Mouse (Mus musculus) CD4-positive, CD25-positive, alpha-beta regulatory T cell, adult 9 weeks (primary cell): ENCODE measurements around the gene Slc47a2. TPM values are rescaled to one million over a fixed set of nuclear protein-coding genes. Genes with fewer than 3 reads are reported as not detected.

Experiments used
- polyA plus RNA-seq: library from polyadenylated mRNA; unstranded; fragments of 100-300 nt; shearing (Covaris generic); gene quantifications from one replicate; pipeline ENCODE4 v1.2.1, GENCODE M21; 2017

The Slc47a2 gene
- not detected for polyA plus RNA-seq

GRCm38 (mm10) chr11:61342505-61343420 lies at the start of gene Slc47a2:
Gene Slc47a2 (minus strand): TSS chr11:61342860.

GRCm38 (mm10) chr11:61377881-61378613 lies 35.4 kb upstream of the Slc47a2 start, which contains the start of gene Slc47a1:
Gene Slc47a1 (minus strand): TSS chr11:61378345.

GRCm38 (mm10) chr11:61266551-61267533 lies 75.8 kb downstream of the Slc47a2 start, which contains the start of gene Aldh3a2:
Gene Aldh3a2 (minus strand): TSS chr11:61267464.

Other genes starting within 250 kb of the Slc47a2 start
- 65.3 TPM for gene Tnfrsf13b, start 216.1 kb downstream of the Slc47a2 start, polyA plus RNA-seq
- 13.3 TPM for gene Usp22, start 167.8 kb downstream of the Slc47a2 start, polyA plus RNA-seq
- not detected for gene Aldh3a1, start 135.3 kb downstream of the Slc47a2 start, polyA plus RNA-seq
- 53.2 TPM for gene Aldh3a2, start 75.4 kb downstream of the Slc47a2 start, polyA plus RNA-seq
- gene Slc47a1, start 35.5 kb upstream of the Slc47a2 start, polyA plus RNA-seq: not detected
- not detected for gene Rnf112, start 111.3 kb upstream of the Slc47a2 start, polyA plus RNA-seq
- not detected for gene Mfap4, start 142.6 kb upstream of the Slc47a2 start, polyA plus RNA-seq
- 30.8 TPM for gene Mapk7, start 151.5 kb upstream of the Slc47a2 start, polyA plus RNA-seq
- gene B9d1, start 162.3 kb upstream of the Slc47a2 start, polyA plus RNA-seq: 3.4 TPM
- 0.96 TPM for gene Epn2, start 236.8 kb upstream of the Slc47a2 start, polyA plus RNA-seq